Mouse (Mus musculus): ENCODE data around the gene Themis. TPM values are rescaled to one million over a fixed set of nuclear protein-coding genes. Genes with fewer than 3 reads are reported as not detected.

The Themis gene
- total RNA-seq, 1 experiment from 2014 or later = 11.9 TPM

DNA sequence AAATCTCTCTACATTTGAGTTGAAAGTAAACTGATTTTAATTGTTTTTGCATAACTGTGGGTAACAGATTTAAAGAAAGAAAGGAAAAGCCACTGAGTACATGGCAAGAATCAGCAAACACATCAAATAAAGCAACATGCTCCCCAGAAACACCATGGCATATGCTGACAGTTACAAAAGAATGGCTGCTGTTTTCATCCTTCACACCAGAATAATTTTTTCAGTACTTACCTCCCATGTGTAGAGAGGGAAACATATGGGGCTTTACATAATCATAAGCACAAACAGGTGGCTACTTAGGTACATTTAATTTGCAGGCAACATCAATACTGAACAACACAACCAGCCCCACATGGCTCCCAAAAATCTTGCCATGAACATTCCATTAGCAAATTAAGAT is 86.8 kb downstream of the Themis start:
- ATAC-seq (ENCODE audit: extremely low read depth, insufficient number of reproducible peaks, low FRiP score, poor library complexity, severe bottlenecking) = no peak

DNA sequence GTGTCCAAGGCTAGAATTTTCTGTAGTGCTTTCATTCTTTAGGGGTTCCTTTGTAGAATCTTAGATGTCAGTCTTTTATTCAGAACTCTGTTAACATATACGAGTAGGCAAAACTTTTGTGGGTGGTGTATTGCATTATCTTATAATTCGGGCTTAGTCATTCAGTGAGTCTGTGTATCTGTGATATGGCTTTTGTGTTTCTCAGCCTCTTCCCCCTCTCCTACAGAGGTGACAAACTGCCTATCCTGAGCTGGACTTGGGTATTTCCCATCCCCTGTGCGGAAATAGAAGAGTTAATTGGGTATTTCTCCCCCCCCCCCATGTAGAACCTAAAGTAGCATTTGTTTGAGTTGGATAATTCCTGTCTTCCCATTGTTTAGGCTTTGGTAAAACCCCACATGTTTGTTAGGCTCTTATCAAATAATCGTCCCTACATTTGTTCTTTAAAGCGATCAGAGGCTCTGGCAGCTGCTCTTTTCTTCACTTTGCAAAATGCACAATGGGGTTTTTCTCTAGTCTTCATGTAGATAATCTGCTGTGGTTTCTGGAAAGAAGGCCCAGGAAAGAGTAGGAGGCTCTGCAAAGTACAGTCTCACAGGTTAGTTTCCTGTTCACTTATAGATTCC is 108.7 kb downstream of the Themis start:
- ATAC-seq (ENCODE audit: extremely low read depth, insufficient number of reproducible peaks, low FRiP score, poor library complexity, severe bottlenecking) = no peak

DNA sequence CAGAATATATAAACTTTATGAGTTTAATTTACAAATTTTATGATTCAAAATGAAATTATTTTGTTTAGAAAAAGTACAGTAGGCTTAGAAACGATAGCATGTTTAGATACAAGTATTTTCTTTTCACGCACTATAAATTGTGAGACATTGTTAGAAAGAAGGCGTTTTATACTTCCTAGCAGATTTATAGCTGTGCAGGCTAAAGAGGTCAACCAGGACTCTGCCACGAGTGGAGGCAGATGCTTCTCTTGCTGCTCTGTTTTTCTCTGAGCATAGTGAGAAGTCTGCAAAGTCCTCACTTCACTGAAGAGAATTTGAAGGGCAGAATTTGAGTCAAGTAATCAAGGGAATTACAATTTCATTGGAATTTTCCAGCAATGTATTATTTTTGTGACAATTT is 131.3 kb downstream of the Themis start:
- no peak for ATAC-seq (ENCODE audit: extremely low read depth, insufficient number of reproducible peaks, low FRiP score, poor library complexity, severe bottlenecking)

DNA sequence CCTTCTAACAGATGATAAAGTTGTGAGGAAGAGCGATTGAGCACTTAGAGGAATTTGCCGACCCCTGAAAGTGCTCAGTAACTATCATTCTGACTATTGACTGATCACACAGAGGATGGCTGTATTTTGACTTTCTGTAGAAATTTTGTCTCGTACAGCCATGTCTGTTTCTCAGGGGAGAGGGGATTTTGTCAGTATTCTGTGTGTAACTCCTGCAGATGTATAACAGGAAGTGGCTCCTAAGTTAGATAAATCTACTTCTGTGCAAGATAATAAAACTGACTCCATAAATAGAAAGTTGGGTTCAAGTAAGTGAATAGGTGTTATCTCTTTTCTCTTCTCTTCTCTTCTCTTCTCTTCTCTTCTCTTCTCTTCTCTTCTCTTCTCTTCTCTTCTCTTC is 137.0 kb downstream of the Themis start:
- no peak for ATAC-seq (ENCODE audit: extremely low read depth, insufficient number of reproducible peaks, low FRiP score, poor library complexity, severe bottlenecking)

DNA sequence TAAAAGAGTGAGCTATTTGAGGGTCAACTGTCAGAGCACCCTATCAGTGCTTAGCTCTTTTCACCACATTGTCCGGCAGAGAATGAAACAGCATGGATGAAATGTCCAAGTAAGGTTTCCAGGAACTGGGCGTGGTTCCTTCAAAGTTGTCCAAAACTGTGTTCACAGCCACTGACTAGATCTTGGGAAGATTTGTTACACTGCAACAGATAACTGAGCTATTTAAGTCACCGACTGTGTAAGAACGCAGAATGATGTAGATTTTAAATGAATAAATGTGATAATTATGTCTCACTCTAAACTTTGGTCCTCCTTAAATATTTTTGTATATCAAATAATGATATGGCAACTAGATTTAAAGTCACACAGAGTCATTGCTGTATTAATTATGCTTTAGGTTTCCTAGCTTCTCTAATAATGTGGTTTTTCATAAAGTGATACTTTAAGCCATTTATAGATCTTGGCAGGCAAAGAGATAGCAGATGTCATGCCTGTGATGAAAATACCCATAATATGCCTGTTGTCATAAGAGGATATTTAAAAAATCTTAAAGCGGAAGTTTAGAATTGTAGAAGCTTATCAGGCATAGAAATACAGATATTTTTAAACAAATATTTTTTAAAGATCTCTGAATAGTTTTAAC is 143.9 kb downstream of the Themis start:
- no peak for ATAC-seq (ENCODE audit: extremely low read depth, insufficient number of reproducible peaks, low FRiP score, poor library complexity, severe bottlenecking)

DNA sequence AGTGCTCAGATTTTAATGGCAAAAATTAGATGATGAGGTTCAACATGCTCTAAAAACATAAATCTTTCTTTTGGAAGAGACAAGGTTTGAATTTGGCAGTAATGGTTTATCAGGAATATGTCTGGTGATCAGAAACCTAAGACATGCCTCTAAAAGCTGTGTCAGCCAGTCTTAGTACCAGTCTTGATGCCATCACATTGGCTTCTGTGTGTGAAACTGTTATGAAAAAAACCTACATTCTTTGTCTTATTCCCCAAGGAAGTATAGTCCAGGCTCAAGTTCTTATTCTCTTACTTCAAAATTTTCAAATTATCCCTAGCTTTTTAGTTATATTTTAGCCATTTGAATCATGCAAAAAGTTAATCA is 144.4 kb downstream of the Themis start:
- ATAC-seq (ENCODE audit: extremely low read depth, insufficient number of reproducible peaks, low FRiP score, poor library complexity, severe bottlenecking) = no peak

DNA sequence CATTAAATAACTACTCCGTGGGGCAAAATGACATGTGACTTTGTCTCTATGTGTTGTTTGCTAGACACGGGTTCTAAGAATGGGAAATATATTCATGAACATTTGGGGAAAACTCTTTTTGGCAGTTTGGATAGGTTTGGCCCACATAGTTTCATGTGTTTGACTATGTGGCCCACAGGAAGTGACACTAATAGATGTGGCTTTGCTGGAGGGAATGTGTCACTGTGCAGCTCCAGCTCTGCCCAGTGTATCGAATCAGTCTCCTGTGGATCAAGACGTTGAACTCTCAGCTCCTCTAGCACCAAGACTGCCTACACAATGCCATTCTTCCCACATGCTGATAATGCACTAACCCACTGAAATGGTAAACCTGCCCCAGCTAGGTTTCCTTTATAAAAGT is 148.0 kb downstream of the Themis start:
- no peak for ATAC-seq (ENCODE audit: extremely low read depth, insufficient number of reproducible peaks, low FRiP score, poor library complexity, severe bottlenecking)

DNA sequence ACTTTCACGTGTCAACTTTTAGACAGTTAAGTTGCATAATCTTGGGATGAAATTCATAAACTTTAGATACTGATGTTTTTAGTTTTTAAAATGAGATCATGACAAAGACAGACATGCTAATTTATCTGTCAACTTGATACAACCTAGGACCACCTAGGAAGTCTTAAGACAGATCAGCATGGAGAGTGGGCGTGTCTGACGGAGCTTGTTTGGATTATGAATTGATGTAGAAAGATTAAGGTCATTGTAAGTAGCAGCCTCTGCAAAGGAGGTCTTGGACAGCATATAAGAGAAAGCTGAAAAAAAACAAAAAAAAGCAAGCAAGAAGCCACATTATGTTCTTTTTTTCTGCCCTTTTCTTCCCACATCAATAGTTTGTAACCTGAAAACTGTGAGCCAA is 154.2 kb downstream of the Themis start:
- ATAC-seq (ENCODE audit: extremely low read depth, insufficient number of reproducible peaks, low FRiP score, poor library complexity, severe bottlenecking) = no peak

DNA sequence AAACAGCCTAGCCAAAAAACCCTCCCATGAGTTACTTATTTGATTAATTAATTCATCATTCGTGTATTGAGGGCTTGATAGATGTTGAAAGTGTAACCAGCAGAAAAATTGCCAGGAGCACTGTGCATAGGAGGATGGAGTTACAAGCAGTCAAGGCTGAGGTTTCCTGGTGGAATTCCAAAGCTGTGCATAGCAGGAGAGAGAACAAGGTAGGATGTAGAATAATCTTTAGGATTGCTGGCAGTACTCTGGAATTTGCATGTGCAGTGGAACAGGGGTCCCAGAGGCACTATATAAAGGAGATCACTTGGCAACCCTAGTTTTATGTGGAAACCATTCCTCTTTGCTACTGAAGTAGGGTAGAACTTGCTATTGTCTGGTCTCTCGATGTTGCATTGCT is 174.4 kb downstream of the Themis start:
- ATAC-seq (ENCODE audit: extremely low read depth, insufficient number of reproducible peaks, low FRiP score, poor library complexity, severe bottlenecking) = no peak

DNA sequence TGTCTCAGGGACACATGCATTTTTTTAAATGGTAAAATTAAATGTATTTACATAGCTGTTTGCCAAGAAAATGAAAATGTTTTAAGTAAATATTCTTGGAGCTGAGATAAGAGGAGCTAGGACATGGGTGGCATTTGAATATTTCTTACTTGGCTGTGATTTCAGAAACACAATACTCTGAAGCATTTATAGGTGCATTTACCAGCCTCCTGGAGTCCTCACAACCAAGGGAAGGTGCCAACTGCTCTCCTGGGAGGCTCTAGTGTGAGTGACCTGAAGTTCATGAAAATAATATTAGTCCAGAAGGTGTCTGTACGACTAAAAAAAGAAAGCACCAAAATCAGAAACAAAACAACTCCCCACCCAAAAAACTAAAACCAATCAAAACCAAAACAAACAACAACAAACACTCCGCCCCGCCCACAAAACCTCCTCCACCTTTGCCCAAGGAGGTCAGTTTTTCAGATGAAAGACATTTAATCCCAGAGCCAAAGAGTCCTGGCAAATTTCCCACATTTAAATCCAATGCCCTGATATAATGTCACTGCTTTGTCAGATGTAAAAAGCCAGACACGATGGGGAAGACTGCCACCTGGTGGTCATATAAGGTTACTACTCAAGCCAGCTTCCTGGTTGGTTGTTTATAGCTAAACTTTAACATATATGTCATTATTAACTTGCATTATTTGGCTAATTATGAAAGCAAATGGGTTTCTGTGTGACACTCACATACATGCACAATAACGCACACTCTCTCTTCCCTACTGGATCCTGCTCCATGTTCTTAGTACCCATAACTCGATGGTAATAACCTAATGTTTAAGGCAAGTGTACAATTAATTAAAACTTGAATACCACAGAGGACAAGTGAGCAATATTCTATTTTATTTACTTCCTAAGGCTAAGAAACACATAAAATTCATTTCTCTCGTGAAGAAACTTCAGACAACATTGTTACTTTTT is 175.9 kb downstream of the Themis start:
- ATAC-seq (ENCODE audit: extremely low read depth, insufficient number of reproducible peaks, low FRiP score, poor library complexity, severe bottlenecking) = no peak

DNA sequence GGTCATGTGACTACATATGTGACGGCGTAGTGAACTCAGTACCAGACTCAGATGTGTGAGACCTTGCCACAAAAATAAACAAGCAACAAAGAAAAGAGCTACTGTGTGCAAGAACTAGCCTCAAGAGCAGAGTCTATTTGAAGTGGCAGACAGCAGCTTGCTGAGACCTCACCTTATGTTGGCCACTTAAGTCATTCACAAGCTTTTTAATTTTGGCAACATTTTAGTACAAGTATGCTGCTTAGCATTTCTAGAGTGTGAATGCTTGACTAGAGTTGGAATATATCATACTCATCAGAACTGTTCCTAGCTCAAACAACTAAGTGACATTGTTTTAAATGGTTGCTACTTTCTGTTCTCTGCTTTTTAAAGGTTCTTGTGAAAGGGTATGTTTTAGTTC is 188.0 kb downstream of the Themis start:
- no peak for ATAC-seq (ENCODE audit: extremely low read depth, insufficient number of reproducible peaks, low FRiP score, poor library complexity, severe bottlenecking)

DNA sequence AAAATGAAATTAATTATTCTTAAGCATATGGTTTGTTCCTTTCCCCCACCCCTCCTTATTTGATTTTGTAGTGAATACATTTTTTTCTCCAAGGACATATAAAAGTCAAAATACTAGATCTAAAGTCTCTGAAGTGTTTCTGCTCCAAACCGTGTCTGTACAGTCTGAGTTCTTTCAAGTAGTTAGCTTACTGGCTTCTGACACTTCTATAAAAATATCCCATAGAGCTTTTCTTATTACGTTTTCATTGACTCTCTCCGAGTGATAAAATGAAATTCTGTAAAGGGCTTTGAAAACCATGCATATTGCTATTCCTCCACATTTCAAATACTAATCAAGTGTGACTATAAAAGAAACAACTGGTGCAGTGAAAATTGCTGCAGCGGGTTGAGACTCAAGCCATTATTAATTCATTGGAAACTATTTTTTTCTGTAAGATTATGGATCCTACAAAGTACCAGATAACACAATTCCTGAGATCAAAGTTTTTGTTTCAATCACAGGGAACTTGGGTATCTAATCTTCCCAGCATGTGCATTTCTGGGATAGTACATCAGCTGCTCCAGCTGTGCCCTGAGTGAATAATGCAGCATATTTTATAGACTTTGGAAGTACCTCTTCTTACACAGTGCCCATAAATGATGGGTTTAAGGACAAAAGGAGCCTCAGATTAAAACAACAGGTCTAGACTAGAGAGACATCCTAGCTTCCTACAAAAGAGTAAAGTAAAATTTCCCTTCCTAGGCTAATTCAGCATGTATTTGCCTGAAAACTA is 202.6 kb downstream of the Themis start:
- ATAC-seq (ENCODE audit: extremely low read depth, insufficient number of reproducible peaks, low FRiP score, poor library complexity, severe bottlenecking) = no peak

DNA sequence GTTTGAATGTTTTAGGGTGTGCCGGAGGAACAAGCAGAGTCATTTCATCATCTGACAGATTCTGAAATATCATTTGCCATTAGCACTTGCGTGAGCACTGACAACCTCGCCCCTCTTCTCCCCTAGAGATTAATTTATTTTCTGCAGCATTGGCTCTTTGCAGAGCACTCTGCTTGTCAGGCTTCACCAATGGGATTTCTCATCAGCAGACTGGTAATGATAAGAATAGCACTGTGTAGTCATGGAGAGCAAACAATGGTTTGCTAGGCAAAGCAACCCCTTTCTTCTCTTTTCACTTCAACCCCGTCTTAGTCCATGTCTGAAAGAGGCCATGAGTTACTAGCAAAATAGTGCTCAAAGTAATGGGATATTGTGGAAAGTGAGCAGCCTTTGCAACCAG is 206.4 kb downstream of the Themis start:
- no peak for ATAC-seq (ENCODE audit: extremely low read depth, insufficient number of reproducible peaks, low FRiP score, poor library complexity, severe bottlenecking)

DNA sequence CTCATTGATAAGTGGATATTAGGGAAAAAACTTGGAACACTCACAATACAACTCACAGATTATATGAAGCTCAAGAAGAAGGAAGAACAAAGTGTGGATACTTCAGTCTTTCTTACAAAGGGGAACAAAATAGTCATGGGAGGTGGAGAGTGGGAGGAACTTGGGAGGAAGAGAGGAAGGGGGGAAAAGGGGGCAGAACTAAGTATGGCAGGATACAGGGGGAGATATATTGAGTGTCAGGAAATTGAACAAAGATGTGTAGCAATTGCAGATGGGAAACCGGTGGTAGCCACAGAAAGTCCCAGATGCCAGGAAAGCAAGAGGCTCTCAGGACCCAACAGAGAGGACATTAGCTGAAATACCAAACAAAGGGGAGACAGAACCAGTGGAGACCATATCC is 219.5 kb downstream of the Themis start:
- ATAC-seq (ENCODE audit: extremely low read depth, insufficient number of reproducible peaks, low FRiP score, poor library complexity, severe bottlenecking) = no peak

DNA sequence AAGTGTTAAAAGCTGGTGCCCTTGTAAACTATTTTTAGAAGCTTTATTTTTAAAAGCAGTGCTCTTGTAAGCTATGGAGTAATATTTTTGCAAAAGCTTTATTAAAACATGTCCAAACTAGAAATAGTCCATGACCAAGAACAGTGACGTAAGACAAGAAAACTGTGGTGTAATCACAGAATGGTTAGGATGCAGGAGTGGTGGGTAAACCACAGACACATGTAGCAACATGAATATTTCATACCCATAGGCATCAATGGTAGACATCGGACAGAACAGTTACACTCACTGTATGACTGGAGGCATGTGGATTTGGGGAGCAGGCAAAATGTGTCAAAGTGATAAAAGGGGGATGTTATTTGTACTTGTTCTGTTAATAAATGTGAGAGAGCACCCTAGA is 222.7 kb downstream of the Themis start:
- no peak for ATAC-seq (ENCODE audit: extremely low read depth, insufficient number of reproducible peaks, low FRiP score, poor library complexity, severe bottlenecking)

DNA sequence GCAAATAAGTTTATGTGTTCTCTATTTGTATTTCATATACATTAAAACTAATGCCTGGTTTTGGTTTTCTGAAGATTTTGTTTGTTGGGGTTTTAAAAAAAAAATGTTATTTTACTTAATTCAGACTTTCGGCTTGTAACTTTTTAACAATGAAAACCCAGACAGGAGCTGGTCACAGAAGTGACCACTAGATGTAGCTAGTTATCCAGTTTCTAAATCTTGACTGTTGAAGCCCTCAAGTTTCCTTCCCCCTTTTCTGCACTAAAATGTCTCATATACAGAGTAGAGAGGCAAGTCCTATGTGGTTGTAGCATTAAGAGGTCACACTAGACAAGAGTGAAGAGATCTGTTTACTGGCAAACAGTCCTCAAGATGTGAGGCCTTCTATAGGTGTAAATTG is 230.2 kb downstream of the Themis start:
- ATAC-seq (ENCODE audit: extremely low read depth, insufficient number of reproducible peaks, low FRiP score, poor library complexity, severe bottlenecking) = no peak

Measured in neutrophil, adult 5-6 weeks (primary cell).